ENCODE assay signal across 23 mouse cellular contexts in genomic region chr2:91453231-91454075, GRCm38 (mm10). TPM values are rescaled to one million over a fixed set of nuclear protein-coding genes. Genes with fewer than 3 reads are reported as not detected.
DNase-seq lines count a peak whose midpoint lies in the region; ATAC-seq and TF ChIP-seq lines count a peak whose summit lies in the region.
"Had no signal": no experiment of that assay in that cellular context is flagged by ENCODE, and none has a peak within 500 bp of the region (broad histone marks: within the 10 kb centered on the region; RNA-seq: fewer than 3 reads in every experiment).

No protein-coding gene starts in this region.

- WGBS in midbrain, postnatal 0 days: 86% methylated on average over 9 of the region's 9 CpGs
- 85% methylated on average over 9 of the region's 9 CpGs for WGBS in midbrain, embryonic 16.5 days
- WGBS in intestine, embryonic 16.5 days: 57% methylated on average over 9 of the region's 9 CpGs

- H3K4me1 ChIP-seq in midbrain, postnatal 0 days (ENCODE audit: insufficient read depth, low read length): no peaks in the 10 kb centered on the region
- peaks cover 7% of the 10 kb centered on the region for H3K4me1 ChIP-seq in midbrain, embryonic 16.5 days (ENCODE audit: control insufficient read depth, insufficient read depth, low read length)
- H3K4me1 ChIP-seq in intestine, embryonic 16.5 days (ENCODE audit: control insufficient read depth, insufficient read depth, low read length): peaks cover 12% of the 10 kb centered on the region

- DNase-seq in kidney, adult 9 months: peak; percentile 61
- no peak for DNase-seq in kidney, postnatal 10 days
- DNase-seq in midbrain, postnatal 0 days (ENCODE audit: low spot score): no peak
- DNase-seq in thymus, adult 18-20 months: no peak
- no peak for DNase-seq in thymus, postnatal 25 days
- DNase-seq: adrenal gland, adult 8-10 months; B cell, adult 2 months; cerebellum, adult 11 months; cerebellum, adult 9-10 months; cerebellum, postnatal 36 days; gastrocnemius, postnatal 14 days; heart, postnatal 36 days; lung, embryonic 14.5 days; lung, postnatal 14 days; midbrain, embryonic 14.5 days; right cerebral cortex, adult 18-20 months had no signal

- peak; percentile 3; the same call in 1 of the 2 replicates for TF ChIP-seq CTCF in midbrain, postnatal 0 days (IDR thresholded peaks at IDR 0.05)

- no peak overlapping the region for H3K4me3 ChIP-seq in midbrain, postnatal 0 days (ENCODE audit: low read depth, low read length)
- H3K4me3 ChIP-seq in midbrain, embryonic 16.5 days (ENCODE audit: low read depth, low read length): no peak overlapping the region
- no peak overlapping the region for H3K4me3 ChIP-seq in intestine, embryonic 16.5 days (ENCODE audit: low read length)
- H3K4me3 ChIP-seq: forebrain, embryonic 13.5 days; hindbrain, embryonic 12.5 days; liver, embryonic 12.5 days had no signal

- H3K9me3 ChIP-seq in midbrain, postnatal 0 days (ENCODE audit: low read length): no peaks in the 10 kb centered on the region
- H3K9me3 ChIP-seq in midbrain, embryonic 16.5 days (replicated peaks; ENCODE audit: control insufficient read depth, low read length, poor library complexity, severe bottlenecking): no peaks in the 10 kb centered on the region
- no peaks in the 10 kb centered on the region for H3K9me3 ChIP-seq in intestine, embryonic 16.5 days (ENCODE audit: control insufficient read depth, low read length)
- H3K9me3 ChIP-seq: forebrain, embryonic 13.5 days; hindbrain, embryonic 12.5 days; limb, embryonic 12.5 days; liver, embryonic 12.5 days had no signal

- H3K36me3 ChIP-seq in midbrain, postnatal 0 days (ENCODE audit: insufficient read depth, low read length): no peaks in the 10 kb centered on the region
- no peaks in the 10 kb centered on the region for H3K36me3 ChIP-seq in midbrain, embryonic 16.5 days (ENCODE audit: control insufficient read depth, insufficient read depth, low read length)
- no peaks in the 10 kb centered on the region for H3K36me3 ChIP-seq in intestine, embryonic 16.5 days (ENCODE audit: control insufficient read depth, insufficient read depth, low read length)
- H3K36me3 ChIP-seq: hindbrain, embryonic 12.5 days; limb, embryonic 12.5 days; liver, embryonic 12.5 days had no signal

- no peak overlapping the region for H3K4me2 ChIP-seq in midbrain, postnatal 0 days (ENCODE audit: low read depth, low read length, poor library complexity, severe bottlenecking)
- H3K4me2 ChIP-seq in midbrain, embryonic 16.5 days (ENCODE audit: low read length): no peak overlapping the region
- peak overlapping the region; percentile 44 for H3K4me2 ChIP-seq in intestine, embryonic 16.5 days (ENCODE audit: low read depth, low read length)
- H3K4me2 ChIP-seq: forebrain, embryonic 13.5 days; hindbrain, embryonic 12.5 days had no signal

- H3K9ac ChIP-seq in midbrain, postnatal 0 days (replicated peaks; ENCODE audit: low read length, poor library complexity, severe bottlenecking): no peak overlapping the region
- no peak overlapping the region for H3K9ac ChIP-seq in midbrain, embryonic 16.5 days (ENCODE audit: low read depth, low read length)
- no peak overlapping the region for H3K9ac ChIP-seq in intestine, embryonic 16.5 days (ENCODE audit: low read depth, low read length)
- H3K9ac ChIP-seq: forebrain, embryonic 13.5 days; hindbrain, embryonic 12.5 days; limb, embryonic 12.5 days; liver, embryonic 12.5 days; lung, embryonic 14.5 days had no signal

- H3K27me3 ChIP-seq in midbrain, postnatal 0 days (ENCODE audit: insufficient read depth, low read length): no peaks in the 10 kb centered on the region
- H3K27me3 ChIP-seq in midbrain, embryonic 16.5 days (ENCODE audit: control insufficient read depth, insufficient read depth, low read depth, low read length): no peaks in the 10 kb centered on the region
- no peaks in the 10 kb centered on the region for H3K27me3 ChIP-seq in intestine, embryonic 16.5 days (replicated peaks; ENCODE audit: control insufficient read depth, insufficient read depth, low read length)
- H3K27me3 ChIP-seq: hindbrain, embryonic 12.5 days had no signal

- no peak overlapping the region for H3K27ac ChIP-seq in midbrain, postnatal 0 days (ENCODE audit: low read depth, low read length)
- H3K27ac ChIP-seq in midbrain, embryonic 16.5 days (ENCODE audit: low read length): no peak overlapping the region
- H3K27ac ChIP-seq in intestine, embryonic 16.5 days (ENCODE audit: low read length): peak overlapping the region; percentile 81
- H3K27ac ChIP-seq: forebrain, embryonic 13.5 days; hindbrain, embryonic 12.5 days; hindbrain, postnatal 0 days; limb, embryonic 12.5 days; liver, embryonic 12.5 days had no signal

- ATAC-seq in midbrain, postnatal 0 days (ENCODE audit: low FRiP score): no peak
- no peak for ATAC-seq in midbrain, embryonic 16.5 days
- no peak for ATAC-seq in intestine, embryonic 16.5 days
- ATAC-seq: forebrain, embryonic 13.5 days; hindbrain, postnatal 0 days; liver, embryonic 12.5 days had no signal

RNA-seq across cellular contexts. Expression of gene Lrp4, which starts 3.9 kb away (rescaled TPM):
- 17.1 and 19.2 TPM in 2 replicates for total RNA-seq in midbrain, postnatal 0 days (2014; rRNA removed)
- 3.4 TPM in 2 replicates for polyA plus RNA-seq in midbrain, postnatal 0 days (2015; fragmentation: Nextera tagmentation; extraction: Ambion mirVana)
- 3.6 and 5.0 TPM in 2 replicates for polyA plus RNA-seq in midbrain, embryonic 16.5 days (2015; fragmentation: Nextera tagmentation; extraction: Ambion mirVana)
- 8.2 and 8.3 TPM in 2 replicates for polyA plus RNA-seq in intestine, embryonic 16.5 days (2015; fragmentation: Nextera tagmentation; extraction: Ambion mirVana)

RNA-seq across cellular contexts. Expression of gene 1110051M20Rik, which starts 8.9 kb away (rescaled TPM):
- total RNA-seq in midbrain, postnatal 0 days (2014; rRNA removed): 146 and 158 TPM in 2 replicates
- 171 and 172 TPM in 2 replicates for polyA plus RNA-seq in midbrain, postnatal 0 days (2015; fragmentation: Nextera tagmentation; extraction: Ambion mirVana)
- 173 and 178 TPM in 2 replicates for polyA plus RNA-seq in midbrain, embryonic 16.5 days (2015; fragmentation: Nextera tagmentation; extraction: Ambion mirVana)
- polyA plus RNA-seq in intestine, embryonic 16.5 days (2015; fragmentation: Nextera tagmentation; extraction: Ambion mirVana): 34.6 and 36.0 TPM in 2 replicates
